Mouse (Mus musculus): ENCODE data around the gene Kmo.

- no peak for TF ChIP-seq CTCF (IDR thresholded peaks at IDR 0.05; ENCODE audit: borderline replicate concordance, insufficient read depth, low read depth, low read length)
- TF ChIP-seq POLR2A (IDR thresholded peaks at IDR 0.05; ENCODE audit: borderline replicate concordance, insufficient read depth, low read length), result no peak
Measured at GRCm38 (mm10) chr1:175631080-175631479, 10.9 kb downstream of the Kmo start.

All from cerebellum, adult 2 months (tissue).